Mouse (Mus musculus) kidney, adult 11 months (tissue): ENCODE results near the gene Sept10.
A peak's percentile ranks its signal among the peaks of the same experiment; 100 is the strongest.
"Not testable (repeated sequence)": the region's sequence is repeated elsewhere in the genome, so short reads cannot be mapped to it uniquely, and the experiment has no call there.

Experiments
- DNase-seq: peaks from one replicate; pipeline ENCODE4 v3.0.0; 2022

Sept10 gene

DNA sequence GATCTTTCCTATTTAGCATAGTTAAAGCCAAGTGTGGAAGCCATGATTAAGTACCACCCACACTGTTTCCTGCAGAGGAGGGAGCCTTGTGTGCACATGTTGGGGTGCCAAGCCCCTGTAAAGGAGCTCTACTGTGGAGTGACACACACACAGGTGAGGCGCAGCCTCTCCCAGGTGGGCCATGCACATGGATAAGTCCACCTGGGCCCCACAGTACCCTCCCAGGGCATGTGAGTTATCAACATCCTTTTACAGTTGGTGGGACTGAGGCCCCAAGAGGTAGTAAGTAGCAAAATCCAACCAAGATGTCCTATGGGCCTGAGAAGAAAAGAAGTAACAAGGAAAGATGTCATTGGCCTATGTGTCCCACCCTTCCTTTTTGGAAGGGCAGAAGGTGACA, 102.6 kb downstream of the Sept10 start:
- DNase-seq, result no peak

DNA sequence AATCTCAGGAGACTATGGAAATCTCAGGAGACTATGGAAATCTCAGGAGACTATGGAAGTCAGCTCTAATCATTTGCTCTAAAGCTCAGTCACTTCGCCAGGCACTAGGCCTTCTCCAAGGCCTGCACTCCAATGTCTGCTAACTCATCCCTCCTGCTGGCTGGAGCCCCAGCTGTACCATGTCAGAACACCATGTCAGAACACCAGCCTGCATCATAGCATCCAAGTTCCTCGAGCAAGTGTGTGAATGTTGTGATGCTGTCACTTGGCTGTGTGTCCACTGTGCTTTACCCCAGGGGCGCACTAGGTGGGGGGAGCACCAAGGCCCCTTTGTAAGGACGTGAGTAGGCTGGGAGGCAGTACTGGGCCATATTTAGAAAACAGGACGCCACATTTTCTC, 104.1 kb downstream of the Sept10 start:
- DNase-seq, result no peak

DNA sequence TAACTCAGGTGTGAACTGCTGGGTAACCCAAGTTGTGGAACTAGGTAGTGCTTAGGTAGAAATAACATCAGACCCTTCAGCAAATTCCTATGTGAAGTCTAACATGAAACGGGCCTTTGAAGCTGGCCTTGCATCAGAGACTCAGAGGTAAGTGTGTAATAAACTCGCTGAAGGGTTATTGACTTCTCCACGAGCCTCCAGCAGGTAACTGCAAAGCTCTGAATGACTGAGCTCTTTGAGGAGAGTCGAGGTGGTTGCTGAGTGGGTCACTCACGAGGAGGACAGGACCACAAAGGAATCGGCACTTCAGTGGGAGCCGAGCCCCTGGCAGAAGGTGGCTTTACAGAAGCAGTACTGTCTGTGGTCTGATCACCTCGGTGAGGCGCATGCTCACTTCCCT, 105.3 kb downstream of the Sept10 start:
- DNase-seq, result no peak

DNA sequence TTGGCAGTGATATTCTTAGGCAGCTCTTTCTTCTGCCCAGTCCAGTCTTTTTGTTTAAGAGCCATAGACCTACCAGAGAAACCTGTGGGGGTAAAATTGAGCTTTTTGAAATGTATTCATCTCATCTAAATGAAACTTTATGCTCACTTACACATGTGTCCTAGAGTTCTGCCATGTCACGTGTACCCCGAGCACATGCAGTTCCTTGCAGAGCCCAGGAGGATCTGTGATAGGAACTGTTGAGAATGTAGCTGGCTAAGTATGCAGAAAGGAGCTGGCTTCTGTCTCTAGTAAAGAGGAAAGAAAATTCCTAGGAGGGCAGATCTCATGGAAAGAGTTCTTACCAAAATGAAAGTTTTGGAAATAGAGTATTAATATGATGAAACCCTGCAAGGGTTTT, 106.0 kb downstream of the Sept10 start:
- no peak for DNase-seq

DNA sequence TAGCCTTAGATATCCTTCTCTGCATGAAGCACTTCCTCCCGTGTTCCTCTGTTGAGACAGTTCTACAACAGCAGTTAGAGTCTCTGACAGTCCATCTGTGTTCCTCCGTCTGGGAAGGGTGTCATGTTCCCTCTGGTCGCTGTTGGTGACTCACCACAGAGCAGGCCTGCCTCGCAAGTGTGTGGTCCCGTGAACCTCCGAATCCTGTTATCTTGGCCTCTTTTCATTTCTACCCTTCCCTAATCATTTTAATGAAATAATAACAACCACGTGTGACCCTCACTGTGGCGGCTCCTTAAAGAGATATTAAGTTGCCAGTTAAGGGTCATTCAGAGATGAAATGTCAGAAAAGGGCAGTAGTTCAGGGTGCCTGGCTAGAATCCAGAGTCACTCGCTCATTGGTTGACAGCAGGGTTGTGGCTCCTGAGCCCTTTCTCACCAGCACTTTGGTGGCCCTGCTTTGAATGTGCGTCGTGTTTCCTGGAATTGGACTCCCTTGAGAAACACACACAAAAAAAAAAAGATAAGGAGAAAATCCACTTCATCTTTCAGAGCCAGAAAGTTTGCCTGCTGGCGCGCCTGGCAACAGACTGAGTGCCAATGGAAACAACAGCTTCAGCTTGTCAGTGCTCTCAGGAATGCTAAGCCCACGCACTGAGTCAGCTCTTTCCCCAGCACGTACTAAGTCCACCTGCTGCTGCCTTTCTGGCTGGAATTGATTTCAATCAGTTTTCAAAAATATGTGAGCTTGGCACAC, 106.9 kb downstream of the Sept10 start:
- peak; percentile 17 for DNase-seq

DNA sequence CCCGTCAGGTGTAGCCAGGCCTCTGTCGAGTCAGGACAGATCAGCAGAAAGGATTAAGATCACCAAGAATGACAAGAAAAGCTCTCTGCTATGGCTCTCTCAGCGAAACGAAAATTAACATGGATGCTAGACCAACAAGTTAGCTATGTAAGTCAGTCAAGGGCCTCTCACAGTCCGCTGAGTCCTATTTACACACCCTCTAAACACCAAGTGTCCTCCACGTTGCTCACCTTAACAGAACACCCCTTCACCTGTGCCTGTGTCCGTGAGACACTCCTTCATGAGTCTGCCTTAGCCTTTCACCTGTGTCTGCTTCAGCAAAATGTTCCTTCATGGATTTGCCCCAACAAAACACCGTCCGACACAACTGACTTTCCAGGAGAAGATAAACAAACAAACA, 108.3 kb downstream of the Sept10 start:
- no peak for DNase-seq

DNA sequence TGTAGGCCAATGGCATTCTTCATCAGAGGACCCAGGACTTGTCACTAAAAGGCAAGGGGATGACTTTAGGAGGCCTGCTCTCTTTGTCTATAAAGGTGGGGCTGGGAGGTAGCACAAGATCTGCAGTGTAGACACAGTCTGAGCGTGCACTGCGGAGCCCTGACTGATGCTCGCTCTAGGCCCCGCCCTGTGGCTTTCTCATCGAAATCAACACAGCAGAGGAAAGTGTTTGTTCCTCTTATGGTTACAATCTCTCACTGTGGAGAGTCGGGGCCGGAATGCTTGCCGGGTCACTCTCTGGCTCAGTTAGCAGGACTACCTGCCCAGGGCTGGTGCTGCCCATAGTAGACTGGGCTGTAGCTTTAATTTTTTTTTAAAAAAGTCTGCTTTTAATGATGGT, 108.9 kb downstream of the Sept10 start:
- DNase-seq, result no peak

DNA sequence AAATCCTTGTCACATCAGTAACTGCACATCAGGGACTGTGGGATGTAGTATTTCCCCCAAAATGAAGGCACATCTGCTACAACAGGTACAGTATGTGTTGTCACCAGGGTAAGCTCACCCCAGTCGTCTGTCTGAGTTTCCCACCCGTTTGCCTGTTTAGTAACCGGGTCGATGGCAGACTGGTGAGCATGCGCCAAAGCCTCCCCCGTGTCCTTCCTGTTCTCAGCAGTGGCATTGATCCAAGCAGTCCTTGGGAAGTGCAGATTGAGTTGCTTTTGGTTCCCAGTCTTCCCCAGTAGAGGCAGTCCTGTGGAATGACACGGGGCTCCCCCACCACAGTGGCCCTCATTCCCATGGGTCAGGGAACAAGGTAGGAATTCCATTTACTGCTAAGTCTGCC, 111.3 kb downstream of the Sept10 start:
- DNase-seq, result no peak

DNA sequence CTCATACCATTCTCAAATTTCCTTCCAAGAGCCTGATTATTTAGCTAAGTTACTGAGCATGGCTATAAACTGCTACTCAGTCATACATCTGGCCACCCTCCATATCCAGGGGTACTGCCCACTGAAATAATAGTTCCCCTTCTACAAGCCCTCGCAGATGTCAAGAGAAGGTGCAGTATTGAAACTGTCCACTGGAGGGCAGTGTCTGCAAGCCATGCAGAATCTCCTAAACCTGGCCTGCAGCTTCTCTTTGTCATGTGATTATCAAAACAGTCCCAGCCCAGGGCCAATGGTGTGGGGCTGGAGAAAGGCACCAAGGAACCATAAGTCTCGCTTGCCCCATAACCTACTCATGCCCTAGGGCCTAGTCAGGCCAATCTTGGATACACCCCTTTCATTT, 112.6 kb downstream of the Sept10 start:
- peak; percentile 17 for DNase-seq

DNA sequence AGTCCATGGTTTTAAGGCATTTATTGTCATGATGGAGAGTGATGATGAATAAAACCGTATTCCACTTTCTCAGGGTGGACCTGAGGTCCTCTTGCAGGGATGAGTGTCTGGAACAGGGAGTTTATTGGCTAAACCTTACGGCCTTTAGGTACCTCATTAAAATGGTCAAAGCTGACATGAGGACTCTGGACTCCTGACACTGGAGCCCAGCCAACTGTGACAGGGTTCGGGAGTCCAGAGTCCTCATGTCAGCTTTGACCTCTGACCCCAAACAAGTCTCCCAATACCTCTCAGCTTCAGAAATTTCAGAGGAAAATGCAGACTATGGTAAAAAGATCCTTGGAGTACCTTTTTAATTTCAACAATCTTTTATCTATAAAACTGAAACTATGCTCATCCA, 115.0 kb downstream of the Sept10 start:
- peak; percentile 15 for DNase-seq

DNA sequence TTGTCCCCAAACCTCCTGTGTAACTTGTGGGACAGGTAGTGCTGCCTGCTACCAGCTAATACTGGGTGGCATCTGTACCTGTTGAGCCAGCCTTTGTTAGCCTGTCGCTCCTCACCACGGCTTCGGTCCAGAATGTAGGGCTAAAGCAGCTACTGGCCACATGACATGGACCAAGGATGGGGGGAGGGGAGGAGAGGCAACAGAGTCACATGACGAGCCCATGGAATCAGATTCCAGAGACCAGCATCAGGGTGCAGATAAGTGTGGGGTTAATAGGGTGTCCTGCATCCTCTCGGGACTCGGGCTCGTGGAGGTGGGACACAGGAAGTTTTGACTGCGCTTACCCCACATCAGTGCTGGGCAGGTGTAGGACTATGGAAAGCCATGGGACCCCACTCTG, 115.8 kb downstream of the Sept10 start:
- no peak for DNase-seq

DNA sequence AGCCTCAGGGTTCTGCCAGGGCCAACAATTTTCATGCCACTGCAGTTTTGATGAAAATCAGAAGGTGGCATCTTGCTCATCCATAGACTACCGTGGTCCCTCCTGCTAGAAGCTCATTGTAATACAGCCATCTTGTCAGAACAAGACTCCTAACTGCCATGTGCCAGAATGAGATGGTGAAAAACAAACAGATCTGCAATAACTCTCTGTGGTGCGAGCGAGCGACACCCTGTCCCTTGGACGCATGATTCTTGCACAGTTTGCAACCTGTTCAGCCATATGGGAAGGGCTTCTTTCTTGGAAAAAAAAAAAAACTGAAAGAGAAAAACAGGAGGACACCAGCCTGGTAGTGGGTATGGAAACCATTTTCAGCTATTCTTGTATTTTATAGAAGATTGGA, 117.0 kb downstream of the Sept10 start:
- no peak for DNase-seq

DNA sequence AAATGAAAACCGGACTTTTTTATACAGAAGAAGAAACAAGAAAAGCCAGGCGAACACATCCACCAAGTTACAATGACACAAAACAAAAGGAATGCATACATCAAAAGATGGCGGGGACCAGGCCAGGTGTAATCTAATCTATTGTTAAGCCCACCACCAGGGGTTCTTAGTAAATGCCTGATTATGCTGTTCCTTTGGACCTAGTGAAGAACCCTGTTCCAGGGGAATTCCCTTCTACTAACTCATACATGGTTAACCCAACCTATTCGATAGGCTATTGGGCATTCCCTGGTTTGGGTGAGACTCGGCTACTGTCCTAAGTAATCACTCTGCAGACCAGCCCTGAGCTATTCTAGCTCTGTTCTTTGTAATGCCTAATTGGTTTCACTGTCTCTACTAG, 118.6 kb downstream of the Sept10 start:
- not testable (repeated sequence) for DNase-seq

DNA sequence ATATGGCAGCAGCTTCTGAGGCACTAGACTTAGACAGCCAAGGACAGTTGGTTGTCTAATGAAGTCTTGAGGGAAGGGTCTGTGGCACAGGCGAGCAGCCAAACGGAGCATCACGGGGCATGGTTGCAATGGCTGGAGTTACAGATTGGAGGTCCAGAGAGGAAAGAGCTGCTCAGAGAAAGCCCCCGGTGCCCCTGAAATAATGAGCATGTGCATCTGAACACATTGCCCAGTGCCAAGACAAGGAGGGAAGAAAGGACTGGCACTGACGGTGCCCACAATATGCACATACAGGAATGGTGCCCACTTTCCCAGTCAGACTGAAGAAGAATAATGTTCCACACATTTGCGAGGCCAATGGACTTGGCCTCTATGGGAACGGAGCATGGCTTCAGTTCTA, 129.7 kb downstream of the Sept10 start:
- DNase-seq, result no peak
